Mouse (Mus musculus): ENCODE measurements around the gene Oser1. TPM values are rescaled to one million over a fixed set of nuclear protein-coding genes. Genes with fewer than 3 reads are reported as not detected.
"Not testable (repeated sequence)": the region's sequence is repeated elsewhere in the genome, so short reads cannot be mapped to it uniquely, and the experiment has no call there.

Oser1 gene
- total RNA-seq (2014; fragmentation: Nextera tagmentation) = 76.0 and 92.9 TPM in 2 replicates
- 91.0 and 101 TPM in 2 replicates for total RNA-seq (2017)

- no peak for ATAC-seq (replicated peaks; ENCODE audit: poor library complexity, severe bottlenecking)
Observed at GRCm38 (mm10) chr2:163424597-163424996, at the start of gene Oser1. TSS of gene Oser1 (minus strand) at chr2:163424697.

- ATAC-seq (replicated peaks; ENCODE audit: poor library complexity, severe bottlenecking) = peak; percentile 91
Observed at GRCm38 (mm10) chr2:163472466-163472851, 48.0 kb upstream of the Oser1 start, which contains the start of gene Fitm2. TSS of gene Fitm2 (minus strand) at chr2:163472629.

- ATAC-seq (replicated peaks; ENCODE audit: poor library complexity, severe bottlenecking) = peak; percentile 57
Observed at GRCm38 (mm10) chr2:163471710-163472465, 47.4 kb upstream of the Oser1 start.

- no peak for ATAC-seq (replicated peaks; ENCODE audit: poor library complexity, severe bottlenecking)
Observed at GRCm38 (mm10) chr2:163471136-163471535, 46.6 kb upstream of the Oser1 start.

- ATAC-seq (replicated peaks; ENCODE audit: poor library complexity, severe bottlenecking) = no peak
Observed at GRCm38 (mm10) chr2:163469711-163470110, 45.2 kb upstream of the Oser1 start.

- ATAC-seq (replicated peaks; ENCODE audit: poor library complexity, severe bottlenecking) = no peak
Observed at GRCm38 (mm10) chr2:163468866-163469265, 44.4 kb upstream of the Oser1 start.

- ATAC-seq (replicated peaks; ENCODE audit: poor library complexity, severe bottlenecking) = no peak
Observed at GRCm38 (mm10) chr2:163467585-163467984, 43.1 kb upstream of the Oser1 start.

GRCm38 (mm10) chr2:163466771-163467170 is 42.3 kb upstream of the Oser1 start:
- no peak for ATAC-seq (replicated peaks; ENCODE audit: poor library complexity, severe bottlenecking)

GRCm38 (mm10) chr2:163464562-163464961 is 40.1 kb upstream of the Oser1 start:
- ATAC-seq (replicated peaks; ENCODE audit: poor library complexity, severe bottlenecking) = no peak

GRCm38 (mm10) chr2:163463998-163464397 is 39.5 kb upstream of the Oser1 start:
- ATAC-seq (replicated peaks; ENCODE audit: poor library complexity, severe bottlenecking) = no peak

- ATAC-seq (replicated peaks; ENCODE audit: poor library complexity, severe bottlenecking) = no peak
Observed at GRCm38 (mm10) chr2:163463251-163463769, 38.8 kb upstream of the Oser1 start.

GRCm38 (mm10) chr2:163462801-163463200 is 38.3 kb upstream of the Oser1 start:
- ATAC-seq (replicated peaks; ENCODE audit: poor library complexity, severe bottlenecking) = no peak

- no peak for ATAC-seq (replicated peaks; ENCODE audit: poor library complexity, severe bottlenecking)
Observed at GRCm38 (mm10) chr2:163462386-163462785, 37.9 kb upstream of the Oser1 start.

- ATAC-seq (replicated peaks; ENCODE audit: poor library complexity, severe bottlenecking) = not testable (repeated sequence)
Observed at GRCm38 (mm10) chr2:163461307-163461706, 36.8 kb upstream of the Oser1 start.

GRCm38 (mm10) chr2:163460622-163461021 is 36.1 kb upstream of the Oser1 start:
- ATAC-seq (replicated peaks; ENCODE audit: poor library complexity, severe bottlenecking) = no peak

- ATAC-seq (replicated peaks; ENCODE audit: poor library complexity, severe bottlenecking) = no peak
Observed at GRCm38 (mm10) chr2:163459380-163459779, 34.9 kb upstream of the Oser1 start.

GRCm38 (mm10) chr2:163458539-163459265 is 34.2 kb upstream of the Oser1 start:
- ATAC-seq (replicated peaks; ENCODE audit: poor library complexity, severe bottlenecking) = peak; percentile 67

- ATAC-seq (replicated peaks; ENCODE audit: poor library complexity, severe bottlenecking) = no peak
Observed at GRCm38 (mm10) chr2:163453378-163453777, 28.9 kb upstream of the Oser1 start.

- no peak for ATAC-seq (replicated peaks; ENCODE audit: poor library complexity, severe bottlenecking)
Observed at GRCm38 (mm10) chr2:163452738-163453137, 28.2 kb upstream of the Oser1 start.

GRCm38 (mm10) chr2:163450668-163451295 is 26.3 kb upstream of the Oser1 start:
- ATAC-seq (replicated peaks; ENCODE audit: poor library complexity, severe bottlenecking) = no peak

GRCm38 (mm10) chr2:163449276-163449675 is 24.8 kb upstream of the Oser1 start:
- ATAC-seq (replicated peaks; ENCODE audit: poor library complexity, severe bottlenecking) = no peak

Measured in granulocyte monocyte progenitor cell, adult 5-6 weeks (primary cell).